Mouse (Mus musculus) embryo, embryonic 9.5 days (tissue): ENCODE measurements at regions not wholly inside any gene's neighbourhood (a gene's known extent, or its start where the extent isn't known, plus 50 kb on each side); places are given as distances from the start of the nearest gene placed in this dataset.

Experiments used
- DNase-seq: peaks from one replicate; pipeline ENCODE4 v3.0.0-alpha.2; 2017; ENCODE audit errors: extremely low spot score

DNA sequence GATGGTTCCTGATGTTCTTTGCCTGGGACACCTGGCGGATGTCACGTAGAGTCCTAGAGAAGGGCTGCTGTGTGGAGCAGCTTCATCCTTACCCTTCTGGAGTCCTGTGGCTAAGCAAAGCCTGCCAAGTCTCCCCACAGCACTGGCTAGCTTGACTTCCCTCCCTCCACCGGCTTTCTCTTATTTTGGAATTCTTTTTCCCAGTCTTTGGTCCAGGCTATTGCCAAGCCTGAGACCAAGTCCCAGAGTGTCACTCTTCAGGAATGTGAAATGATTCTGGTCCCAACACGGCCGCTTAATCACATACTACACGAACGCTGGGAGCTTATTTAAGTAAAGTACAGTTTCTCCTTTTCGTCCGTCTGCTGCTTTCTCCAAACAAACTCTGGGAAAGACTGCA lies 146.4 kb downstream of the Fndc1 start:
- DNase-seq, result no peak

- DNase-seq, result no peak
Measured at GRCm38 (mm10) chr17:7679786-7680185, 147.3 kb downstream of the Fndc1 start.

DNA sequence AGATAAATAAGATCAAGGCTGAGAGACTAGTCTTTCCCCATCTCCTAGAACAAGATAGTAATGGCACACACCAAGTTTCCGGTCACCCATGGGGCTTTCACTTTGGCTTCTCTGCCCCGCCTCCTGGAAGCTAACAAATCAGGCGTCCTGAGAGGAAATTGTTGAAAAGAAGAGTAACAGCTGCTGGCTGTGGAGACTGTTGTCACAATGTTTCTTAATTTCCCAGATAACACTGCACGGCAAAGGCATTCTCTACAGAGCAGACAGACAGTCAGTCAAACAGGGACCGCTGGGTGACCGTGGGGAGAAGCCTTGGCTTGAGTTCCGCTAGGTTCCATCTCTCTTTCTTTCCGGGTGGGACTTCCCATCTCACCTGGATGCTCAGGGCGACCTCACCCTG lies 148.2 kb downstream of the Fndc1 start:
- no peak for DNase-seq

DNA sequence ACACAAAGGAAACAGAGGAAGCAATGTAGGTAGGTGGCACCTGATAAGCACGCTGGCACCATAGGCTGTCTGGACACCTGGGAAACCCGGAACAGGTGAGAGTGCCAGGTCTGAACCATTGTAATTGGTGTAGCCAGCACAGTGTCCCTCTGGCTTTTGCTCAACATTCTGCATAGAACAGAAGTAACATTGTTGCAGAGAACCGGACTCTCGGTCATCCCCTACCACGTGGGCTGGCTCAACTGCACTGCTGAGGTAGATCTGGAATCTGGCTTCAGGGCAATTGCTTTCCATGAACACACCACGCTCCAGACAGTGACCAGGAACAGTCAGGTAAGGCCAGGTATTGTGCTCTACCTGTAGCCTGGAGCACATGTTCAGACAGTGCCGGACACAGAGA lies 149.3 kb downstream of the Fndc1 start:
- DNase-seq, result no peak

DNA sequence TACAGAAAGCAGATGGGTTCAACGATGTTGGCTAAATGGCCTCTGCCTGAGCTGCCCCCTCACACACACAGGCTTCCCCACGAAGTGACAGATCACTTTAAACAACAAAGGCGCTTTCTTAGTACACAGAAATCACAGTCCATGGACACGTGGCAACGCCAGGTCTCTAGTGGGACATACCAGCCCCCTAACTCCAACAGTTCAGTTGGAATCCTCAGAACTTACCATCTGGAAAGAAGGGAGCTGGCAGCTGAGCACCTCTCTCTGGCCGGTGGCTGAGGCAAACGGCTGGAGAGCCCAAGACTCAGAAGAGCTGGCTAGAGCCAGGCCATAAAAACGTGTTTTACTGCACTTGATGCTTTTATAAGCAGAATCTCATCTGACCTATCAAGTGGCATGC lies 149.8 kb downstream of the Fndc1 start:
- DNase-seq, result no peak

- DNase-seq, result no peak
Measured at GRCm38 (mm10) chr17:7676776-7677175, 150.3 kb downstream of the Fndc1 start.

- no peak for DNase-seq
Measured at GRCm38 (mm10) chr17:7674511-7674910, 152.6 kb downstream of the Fndc1 start.

GRCm38 (mm10) chr17:7667826-7668225 lies 159.3 kb downstream of the Fndc1 start:
- DNase-seq, result no peak

DNA sequence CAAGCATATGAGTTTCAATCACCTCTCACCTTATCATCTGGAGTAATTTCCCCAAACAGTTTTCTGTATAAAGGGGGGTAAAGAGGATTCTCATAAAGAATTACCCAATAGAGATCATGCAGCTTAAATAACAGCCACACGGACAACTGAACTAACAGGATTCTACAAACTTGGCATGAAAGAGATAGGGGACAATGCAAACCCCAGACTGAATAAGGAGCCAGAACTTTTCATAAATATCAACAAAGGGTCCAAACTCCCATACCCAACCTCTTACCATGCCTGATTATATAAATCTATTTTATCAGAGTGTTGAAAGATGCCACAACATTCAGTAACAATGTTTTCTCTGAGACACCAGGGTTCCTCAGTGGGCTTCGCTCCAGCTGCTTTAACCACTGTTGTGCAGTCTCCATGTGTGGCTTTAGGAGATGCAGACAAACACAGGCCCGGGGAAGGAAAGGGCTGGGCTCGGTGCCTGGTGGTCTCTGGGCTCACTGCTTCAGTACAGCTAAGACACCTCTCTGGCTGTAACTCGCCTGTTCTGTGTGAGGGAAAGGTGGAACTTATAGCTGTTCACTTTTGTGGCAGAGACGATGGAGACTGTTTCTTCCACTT lies 160.2 kb downstream of the Fndc1 start:
- DNase-seq, result no peak

DNA sequence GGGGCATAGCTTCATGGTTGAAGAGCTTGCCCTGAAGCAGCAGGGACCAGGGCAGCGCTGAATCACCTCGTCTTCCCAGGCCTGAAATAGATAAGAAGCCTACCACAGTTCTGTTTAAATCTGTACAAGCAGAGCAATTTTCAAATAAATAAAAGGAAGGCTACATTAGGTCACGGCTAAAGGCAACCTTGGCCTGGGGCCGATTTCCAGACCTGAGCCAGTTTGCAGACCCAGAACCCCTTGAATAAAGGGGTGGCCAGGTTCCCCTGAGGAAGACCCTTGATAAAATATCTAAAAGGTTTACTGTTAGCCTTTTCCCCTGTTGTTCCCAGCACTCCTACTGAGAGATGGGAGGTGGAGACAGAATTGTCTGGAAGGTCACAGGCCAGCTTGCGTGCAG lies 160.9 kb downstream of the Fndc1 start:
- DNase-seq, result no peak

GRCm38 (mm10) chr17:7665686-7666085 lies 161.4 kb downstream of the Fndc1 start:
- DNase-seq, result peak; percentile 16

- no peak for DNase-seq
Measured at GRCm38 (mm10) chr17:7663896-7664880, 162.9 kb downstream of the Fndc1 start.

- peak; percentile 6 for DNase-seq
Measured at GRCm38 (mm10) chr17:7656503-7656902, 170.6 kb downstream of the Fndc1 start.

DNA sequence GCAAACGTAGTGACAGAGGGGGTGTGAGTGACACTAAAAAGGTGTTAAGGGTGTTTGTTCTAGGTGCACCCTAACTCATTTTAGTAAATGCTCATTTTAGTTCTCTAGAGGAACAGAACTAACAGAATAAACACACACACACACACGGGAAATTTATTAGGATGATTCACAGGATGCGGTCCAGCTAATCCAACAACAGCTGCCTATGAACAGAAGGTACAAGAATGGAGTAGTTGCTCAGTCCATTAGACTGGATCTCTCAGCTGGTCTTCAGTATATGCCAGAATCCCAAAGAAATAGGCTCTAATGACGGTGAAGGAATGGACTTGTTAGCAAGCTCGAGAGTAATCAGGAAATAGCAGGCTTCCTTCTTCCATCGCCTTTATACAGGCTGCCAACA lies 171.1 kb downstream of the Fndc1 start:
- DNase-seq, result no peak

- DNase-seq, result no peak
Measured at GRCm38 (mm10) chr17:7654064-7654564, 173.0 kb downstream of the Fndc1 start.

- no peak for DNase-seq
Measured at GRCm38 (mm10) chr17:7652037-7652436, 175.1 kb downstream of the Fndc1 start.

- no peak for DNase-seq
Measured at GRCm38 (mm10) chr17:7650417-7650816, 176.7 kb downstream of the Fndc1 start.

- DNase-seq, result no peak
Measured at GRCm38 (mm10) chr17:7644857-7645481, 182.1 kb downstream of the Fndc1 start.

- DNase-seq, result no peak
Measured at GRCm38 (mm10) chr17:7643640-7644039, 183.5 kb downstream of the Fndc1 start.

DNA sequence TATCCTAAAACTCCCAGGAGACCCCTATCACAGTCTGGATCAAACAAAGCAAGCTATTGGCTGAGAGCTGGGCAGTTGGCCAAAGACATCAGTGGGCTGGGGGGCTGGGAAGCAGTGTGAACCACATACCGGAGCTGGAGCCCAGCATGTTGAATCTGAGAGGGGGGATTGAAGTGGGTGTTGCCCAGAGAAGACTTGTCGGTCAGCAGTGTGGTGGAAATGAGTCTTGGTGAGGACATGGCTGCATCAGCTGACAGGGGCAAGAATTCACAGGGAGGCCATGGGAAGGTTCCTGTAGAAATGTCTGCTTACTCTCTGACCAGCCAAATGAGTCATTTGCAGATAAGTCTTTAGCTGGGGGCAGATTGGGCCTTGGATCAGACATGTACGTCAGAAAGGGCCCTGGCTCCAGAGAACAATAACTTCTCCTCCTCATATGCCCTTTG lies 184.6 kb downstream of the Fndc1 start:
- no peak for DNase-seq

- DNase-seq, result no peak
Measured at GRCm38 (mm10) chr17:7634291-7634664, 192.8 kb downstream of the Fndc1 start.
